Mouse (Mus musculus): Measurements from ENCODE around the gene Map1s.

- no peak for TF ChIP-seq CTCF (conservative IDR thresholded peaks at IDR 0.05; ENCODE audit: low read length)
- no peak for TF ChIP-seq POU5F1 (IDR thresholded peaks at IDR 0.05; ENCODE audit: borderline replicate concordance, low read length)
Measured at GRCm38 (mm10) chr8:70902211-70902610, 3.5 kb upstream of the Map1s start.
